Mouse (Mus musculus): ENCODE measurements at regions not wholly inside any gene's neighbourhood (a gene's known extent, or its start where the extent isn't known, plus 50 kb on each side); places are given as distances from the start of the nearest gene placed in this dataset.

- TF ChIP-seq CTCF (IDR thresholded peaks at IDR 0.05; ENCODE audit: borderline replicate concordance, extremely low read depth, insufficient read depth, insufficient read length), result no peak
- no peak for TF ChIP-seq POLR2A (IDR thresholded peaks at IDR 0.05; ENCODE audit: borderline replicate concordance, extremely low read depth, insufficient read depth, insufficient read length, poor library complexity, severe bottlenecking)
Observed at GRCm38 (mm10) chr2:166425141-166425540, 269.7 kb upstream of the Sulf2 start.

All from brain, embryonic 14.5 days (tissue).